Mouse (Mus musculus) cerebellum, adult 2 months (tissue): ENCODE measurements around the gene 5730522E02Rik.

Source experiments
- CTCF ChIP-seq: fragments of 200-500 bp; IDR thresholded peaks from 2 replicates; pipeline ENCODE4 v1.5.1; 2011; ENCODE audit warnings: low read depth, mild to moderate bottlenecking, control low read depth, low read length, moderate library complexity, borderline replicate concordance; ENCODE audit not compliant: insufficient read depth
- POLR2A ChIP-seq: fragments of 200-500 bp; IDR thresholded peaks from 2 replicates; pipeline ENCODE4 v1.6.1; 2011; ENCODE audit warnings: low read length, control low read depth, borderline replicate concordance; ENCODE audit not compliant: insufficient read depth

DNA sequence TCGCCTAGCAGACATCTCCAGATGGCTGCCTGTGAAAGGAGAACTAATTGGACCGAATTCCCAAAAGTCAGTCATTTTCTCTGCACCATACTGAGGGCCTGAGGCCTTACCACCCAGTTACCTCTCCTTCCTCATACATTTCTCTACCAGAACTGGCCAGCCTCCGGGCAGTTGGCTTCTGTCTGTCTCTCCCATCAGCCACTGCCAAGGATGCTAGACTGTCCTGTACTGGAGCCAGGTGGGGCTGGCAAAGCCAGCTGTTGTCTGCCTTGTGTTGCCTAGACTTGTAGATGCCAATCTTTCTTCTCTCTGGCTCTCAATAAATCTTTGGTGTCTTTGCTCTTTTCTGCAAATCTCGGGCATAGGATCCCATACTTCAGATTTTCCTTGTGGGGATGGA, 500.7 kb downstream of the 5730522E02Rik start:
- TF ChIP-seq POLR2A (no peak), CTCF (no peak)
